Mouse (Mus musculus) heart, postnatal 36 days (tissue): ENCODE data around the gene Fam193b. TPM values are rescaled to one million over a fixed set of nuclear protein-coding genes. Genes with fewer than 3 reads are reported as not detected.
"Not testable (repeated sequence)": the region's sequence is repeated elsewhere in the genome, so short reads cannot be mapped to it uniquely, and the experiment has no call there.

Experiments
- DNase-seq, 2 experiments: peaks; one replicate each; pipeline ENCODE4 v3.0.0; 2021 to 2022
- intact Hi-C: fragments of 180-260 bp; cut with DNase I; formaldehyde crosslinking; loops from one replicate; pipeline ENCODE4 v1.15.1; 2025
- total RNA-seq, 2 experiments: library from RNA; stranded (reverse); gene quantifications; 2 replicates each; pipeline ENCODE4 v1.2.3; 2021

Fam193b gene
- 10 to 100 TPM; 13.7 to 18.1 TPM for total RNA-seq

DNA sequence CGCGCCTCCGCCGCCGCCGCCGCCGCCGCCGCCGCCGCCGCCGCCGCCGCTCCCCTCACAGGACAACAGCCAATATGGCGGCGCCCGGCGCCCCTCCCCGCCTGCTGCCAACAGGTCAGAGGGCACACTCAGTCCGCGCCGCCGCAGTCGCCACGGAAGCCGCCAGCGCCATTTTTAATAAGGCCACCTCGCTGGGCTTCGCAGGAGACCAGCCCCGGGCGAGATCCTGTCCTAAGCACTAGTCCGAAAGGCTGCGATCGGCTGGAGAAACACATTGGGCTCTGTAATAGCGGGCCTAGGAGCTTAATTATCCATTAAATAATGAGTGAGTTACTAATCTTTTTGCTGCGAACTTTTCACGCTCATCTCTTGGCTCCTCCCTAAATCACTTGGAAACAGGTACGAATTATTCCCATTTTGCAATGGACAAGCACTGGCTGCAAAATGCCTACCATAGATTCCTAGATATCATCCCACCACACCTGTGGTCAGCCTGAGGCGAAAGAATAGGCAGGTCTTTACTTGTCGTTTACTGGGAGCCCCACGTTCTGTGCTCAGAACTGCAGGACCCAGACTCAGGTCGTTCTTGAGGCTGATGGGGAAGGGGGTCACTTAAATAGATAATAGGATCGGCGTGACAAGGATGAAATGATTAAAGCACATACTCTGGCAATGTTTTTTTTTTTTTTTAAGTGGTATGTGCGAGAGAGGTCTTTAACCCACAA lies at the start of gene Fam193b:
Gene Fam193b, minus strand, starts transcription at position 94 of the 725 bp plus-strand sequence.
- intact Hi-C loops: no loop called here

GRCm38 (mm10) chr13:55620275-55620674 lies 49.4 kb upstream of the Fam193b start:
- DNase-seq: no peak
- intact Hi-C loops: no loop called here

More for the DNA sequence above, at the start of gene Fam193b:
- peak; percentile 97 for DNase-seq

DNA sequence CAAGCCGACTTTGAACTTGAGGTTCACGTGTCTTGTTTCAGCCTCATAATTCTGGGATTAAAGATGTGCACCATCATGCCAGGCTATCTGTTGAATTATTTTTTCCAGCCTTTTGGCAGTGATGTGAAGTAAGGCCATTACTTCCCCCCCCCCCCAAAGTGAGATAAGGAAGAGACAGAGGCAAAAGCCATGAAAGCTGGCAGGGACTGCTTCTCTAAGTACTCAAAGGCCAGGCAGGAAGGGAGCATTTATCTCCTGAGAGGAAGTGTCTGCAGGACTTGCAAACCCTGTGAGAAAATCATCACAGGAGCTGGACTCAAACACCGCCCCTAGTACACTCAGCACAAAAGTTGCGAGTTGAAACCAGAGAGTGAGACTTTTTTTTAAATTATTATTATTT lies 48.4 kb upstream of the Fam193b start:
- intact Hi-C loops: no loop called here
- DNase-seq: no peak

DNA sequence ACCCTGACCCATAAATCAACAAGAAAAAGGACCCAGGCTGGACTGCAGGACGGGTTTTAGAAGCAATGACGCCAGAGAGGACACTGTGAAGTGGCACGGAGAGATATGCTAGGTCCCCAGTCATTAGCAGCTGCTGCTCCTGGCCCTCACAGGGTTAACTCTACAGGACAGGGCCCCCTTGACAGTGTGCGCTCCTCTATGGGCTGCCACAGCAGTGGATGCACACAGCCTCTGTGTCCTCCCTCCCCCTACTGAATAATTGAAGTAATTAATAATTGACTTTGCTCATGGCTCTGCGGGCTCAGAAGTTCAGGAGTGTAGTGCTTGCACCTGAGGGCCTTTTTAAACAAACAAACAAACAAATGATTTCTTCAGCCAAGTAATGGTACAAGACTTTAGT lies 42.6 kb upstream of the Fam193b start:
- intact Hi-C loops: no loop called here

GRCm38 (mm10) chr13:55611996-55612395 lies 41.1 kb upstream of the Fam193b start:
- intact Hi-C loops: no loop called here
- no peak for DNase-seq

More for the DNA sequence above, 42.6 kb upstream of the Fam193b start:
- DNase-seq: no peak

GRCm38 (mm10) chr13:55607624-55608006 lies 36.7 kb upstream of the Fam193b start:
- intact Hi-C loops: no loop called here
- DNase-seq: no peak

DNA sequence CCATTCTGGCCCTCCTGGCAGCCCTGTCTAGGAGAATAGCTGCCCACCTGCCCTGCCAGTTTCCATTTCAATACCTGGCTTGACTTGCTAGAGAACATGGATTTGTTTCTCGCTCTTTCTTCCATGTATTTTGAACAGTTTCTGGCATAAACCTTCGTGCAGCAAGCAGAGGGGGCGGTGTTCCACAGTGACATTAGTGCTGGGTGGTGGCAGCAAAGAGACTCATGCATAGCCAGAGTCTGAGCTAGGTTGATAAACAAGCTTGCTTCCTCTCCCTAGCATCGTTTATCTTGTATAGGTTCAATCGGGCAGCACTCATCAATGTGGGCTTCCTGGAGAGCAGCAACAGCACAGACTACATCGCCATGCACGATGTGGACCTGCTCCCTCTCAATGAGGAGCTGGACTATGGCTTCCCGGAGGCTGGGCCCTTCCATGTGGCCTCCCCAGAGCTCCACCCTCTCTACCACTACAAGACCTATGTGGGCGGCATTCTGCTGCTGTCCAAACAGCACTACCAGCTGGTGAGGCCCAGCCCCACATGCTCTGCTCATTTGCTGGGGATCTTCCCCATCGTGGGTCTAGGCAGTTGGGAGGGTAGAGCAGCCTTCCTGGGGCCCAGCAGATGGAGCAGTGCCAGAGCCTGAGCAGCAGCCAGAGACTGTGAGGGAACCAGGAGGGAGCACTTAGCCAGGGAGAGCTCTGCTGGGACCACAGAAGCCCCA lies 36.1 kb upstream of the Fam193b start:
- DNase-seq: no peak
- intact Hi-C loops: no loop called here

DNA sequence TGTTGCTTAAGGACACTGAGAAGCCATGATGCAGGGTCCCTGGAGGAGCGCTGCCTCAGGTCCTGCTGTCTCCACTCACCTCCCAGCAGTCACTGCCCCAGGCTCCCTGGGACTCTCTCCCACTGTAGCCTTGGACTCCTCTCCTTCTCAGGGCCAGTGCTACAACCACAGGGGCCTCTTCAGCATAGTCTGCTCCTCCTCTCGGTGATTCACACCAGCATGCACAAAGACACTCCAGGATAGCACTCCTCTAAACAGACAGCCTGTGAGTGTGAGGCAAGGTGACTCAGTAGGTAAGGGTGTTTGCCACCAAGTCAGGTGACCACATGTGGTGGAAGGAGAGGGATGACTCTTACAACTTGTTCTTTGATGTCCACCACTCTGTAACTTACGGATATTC lies 33.7 kb upstream of the Fam193b start:
- no peak for DNase-seq
- intact Hi-C loops: loop anchor here (5.0 kb wide), 1 partner anchor 358 kb away; no protein-coding TSS in a partner anchor

- DNase-seq: peak; percentile 82 to 91
- intact Hi-C loops: loop anchor here (1.0 to 5.0 kb wide), 3 partner anchors 39 to 361 kb away; no protein-coding TSS in a partner anchor
Measured at GRCm38 (mm10) chr13:55601611-55602010, 30.7 kb upstream of the Fam193b start.

- no peak for DNase-seq
- intact Hi-C loops: loop anchor here (1.0 to 5.0 kb wide), 2 partner anchors 40 to 362 kb away; no protein-coding TSS in a partner anchor
Measured at GRCm38 (mm10) chr13:55600657-55601056, 29.7 kb upstream of the Fam193b start.

DNA sequence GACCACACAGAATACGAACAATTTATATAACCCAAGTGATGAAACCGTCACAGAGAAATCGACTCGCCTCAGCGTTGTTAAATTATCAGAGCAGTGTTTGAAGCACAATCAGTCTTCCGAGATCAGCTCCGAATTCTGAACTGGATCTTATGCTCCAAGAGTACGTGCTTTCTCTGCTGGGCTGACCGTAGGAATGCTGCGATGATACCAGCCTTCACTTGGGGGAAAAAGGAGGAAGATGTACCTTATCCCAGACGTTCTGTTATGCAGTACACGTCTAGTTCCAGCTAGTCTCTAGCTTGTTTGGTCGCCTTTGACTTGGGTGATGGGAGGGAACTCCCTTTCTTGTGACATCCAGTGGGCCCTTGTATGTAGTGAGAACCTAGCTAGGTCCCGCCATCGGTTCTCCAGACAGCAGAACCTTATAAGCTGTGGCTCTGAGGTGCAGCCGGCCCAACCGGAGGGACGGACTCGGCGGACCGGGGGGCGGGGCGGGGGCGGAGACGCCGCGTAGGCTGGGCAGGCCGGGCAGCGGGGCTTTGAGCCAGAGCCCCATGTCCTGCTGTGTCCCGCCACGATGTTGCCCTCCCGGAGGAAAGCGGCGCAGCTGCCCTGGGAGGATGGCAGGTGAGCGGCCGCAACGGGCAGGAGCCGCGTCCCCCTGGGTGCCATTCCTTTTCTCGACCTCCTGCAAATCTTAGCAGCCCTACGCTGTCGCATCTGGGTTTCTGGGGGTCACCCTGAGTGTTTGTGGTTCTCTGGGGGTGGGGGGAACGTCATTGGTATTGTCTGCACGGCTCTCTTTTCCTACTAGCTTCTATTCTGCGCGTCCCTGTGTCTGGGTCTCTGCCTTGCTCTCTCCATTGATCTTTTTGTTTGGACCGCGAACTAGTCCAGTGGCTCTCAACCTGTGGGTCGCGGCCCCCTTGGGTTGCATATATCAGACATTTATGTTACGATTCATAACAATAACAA lies 28.9 kb upstream of the Fam193b start, which contains the start of gene B4galt7:
Gene B4galt7, plus strand, starts transcription at position 331 of the 975 bp plus-strand sequence.
- intact Hi-C loops: loop anchor here (5.0 kb wide), 1 partner anchor 362 kb away; no protein-coding TSS in a partner anchor
- peak; percentile 90 to 92 for DNase-seq

- no peak for DNase-seq
- intact Hi-C loops: no loop called here
Measured at GRCm38 (mm10) chr13:55596802-55597201, 25.9 kb upstream of the Fam193b start.

GRCm38 (mm10) chr13:55595375-55595774 lies 24.5 kb upstream of the Fam193b start:
- no peak for DNase-seq
- intact Hi-C loops: no loop called here

DNA sequence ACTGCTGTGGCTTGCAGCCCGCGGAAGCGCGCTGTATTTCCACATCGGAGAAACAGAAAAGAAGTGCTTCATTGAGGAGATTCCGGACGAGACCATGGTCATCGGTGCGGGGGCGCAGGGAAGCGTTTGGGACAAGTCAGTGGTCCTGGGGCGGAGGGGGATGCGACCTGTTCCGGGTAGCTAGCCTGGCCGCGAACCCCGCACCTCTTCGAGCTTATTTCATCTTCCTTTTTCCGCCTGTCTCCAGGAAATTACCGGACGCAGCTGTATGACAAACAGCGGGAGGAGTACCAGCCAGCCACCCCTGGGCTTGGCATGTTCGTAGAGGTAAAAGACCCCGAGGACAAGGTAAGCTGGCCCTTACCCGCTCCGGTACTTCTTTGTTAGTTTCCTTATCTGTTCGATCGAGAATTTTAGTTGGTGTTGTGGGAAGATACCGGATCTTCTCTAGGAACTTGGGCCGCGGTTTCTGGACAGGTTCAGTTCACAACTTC lies 22.4 kb upstream of the Fam193b start:
- no peak for DNase-seq
- intact Hi-C loops: loop anchor here (2.0 kb wide), 1 partner anchor 56 kb away; the partner anchor contains the start of gene Ddx41

DNA sequence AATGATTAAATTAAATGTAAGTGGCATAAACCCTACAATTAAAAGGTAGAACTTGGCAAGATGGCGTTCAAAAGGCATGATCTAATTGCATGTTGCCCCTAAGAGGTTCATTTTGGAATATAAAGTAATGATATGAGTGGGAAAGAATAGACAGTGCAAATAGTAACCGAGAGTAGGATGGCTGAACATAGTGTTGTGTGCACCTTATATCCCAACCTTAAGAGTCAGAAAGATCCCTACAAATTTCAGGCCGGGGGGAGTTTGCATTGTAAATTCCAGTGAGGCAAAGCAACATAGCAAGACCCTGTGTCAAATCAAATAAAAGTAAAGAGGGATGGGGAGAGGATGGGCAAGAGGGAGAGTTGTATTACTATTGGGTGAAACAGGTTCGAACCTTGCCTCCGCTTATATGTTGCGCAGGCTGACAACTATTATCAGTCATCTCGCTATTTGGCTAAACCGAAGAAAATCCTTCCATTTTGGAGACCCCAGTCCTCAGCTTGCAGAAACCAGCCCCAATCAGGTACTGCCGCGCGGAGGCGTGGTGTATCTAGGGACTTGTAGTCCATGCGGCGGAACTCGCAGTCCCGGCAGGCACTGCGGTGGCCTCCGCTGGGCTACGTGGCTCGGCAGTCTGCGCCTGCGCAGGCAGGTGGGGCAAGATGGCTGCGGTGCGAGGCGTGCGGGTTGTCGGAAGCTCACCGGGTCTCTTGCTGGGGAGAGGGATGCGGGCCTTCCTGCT lies 21.8 kb upstream of the Fam193b start:
- intact Hi-C loops: loop anchor here (2.0 kb wide), 1 partner anchor 56 kb away; the partner anchor contains the start of gene Ddx41
- DNase-seq: peak; percentile 94 to 95

GRCm38 (mm10) chr13:55591961-55592490 lies 21.1 kb upstream of the Fam193b start:
- no peak for DNase-seq
- intact Hi-C loops: loop anchor here (2.0 kb wide), 1 partner anchor 55 kb away; the partner anchor contains the start of gene Ddx41

GRCm38 (mm10) chr13:55578086-55578485 lies 7.2 kb upstream of the Fam193b start:
- intact Hi-C loops: no loop called here
- DNase-seq: no peak

DNA sequence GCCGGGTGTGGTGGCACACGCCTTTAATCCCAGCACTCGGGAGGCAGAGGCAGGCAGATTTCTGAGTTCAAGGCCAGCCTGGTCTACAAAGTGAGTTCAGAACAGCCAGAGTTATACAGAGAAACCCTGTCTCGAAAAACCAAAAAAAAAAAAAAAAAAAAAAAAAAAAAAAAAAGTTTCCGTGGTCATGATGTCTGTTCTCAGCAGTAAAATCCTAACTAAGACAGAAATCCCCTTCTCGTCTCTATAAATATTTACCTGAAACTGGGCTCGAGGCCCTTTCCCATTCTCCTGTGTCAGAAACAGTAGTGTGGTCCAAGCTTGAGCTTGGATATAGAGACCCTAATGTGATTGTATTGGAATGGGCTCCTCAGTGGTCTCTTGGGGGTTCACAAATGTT lies 6.0 kb upstream of the Fam193b start:
- DNase-seq, intact Hi-C loops: not testable (repeated sequence)

DNA sequence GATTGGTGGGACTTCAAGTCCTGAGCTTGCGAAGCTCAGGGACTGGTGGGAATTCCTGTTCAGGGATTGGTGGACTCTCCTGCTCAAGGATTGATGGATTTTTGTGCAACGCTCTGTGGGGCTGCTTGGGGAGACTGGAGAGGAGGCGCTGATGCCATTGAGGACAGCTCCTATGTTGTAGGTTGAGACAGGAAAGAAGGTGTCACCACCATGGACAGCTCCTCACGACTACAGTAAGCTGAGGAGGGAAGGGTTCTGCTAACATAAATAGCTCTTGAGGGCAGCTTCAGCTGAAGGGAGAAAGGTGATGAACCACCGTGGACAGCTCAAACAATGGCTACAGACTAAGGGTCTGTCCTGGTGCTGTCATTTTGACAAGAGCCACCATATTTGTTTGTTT lies 5.0 kb upstream of the Fam193b start:
- DNase-seq: no peak
- intact Hi-C loops: loop anchor here (2.0 kb wide), 1 partner anchor 13 kb away; no protein-coding TSS in a partner anchor
